9 mouse cellular contexts compared by ENCODE assay signal in genomic region chr12:100268011-100268410, GRCm38 (mm10).
DNase-seq lines count a peak whose midpoint lies in the region; ATAC-seq lines count a peak whose summit lies in the region.
"Had no signal": no experiment of that assay in that cellular context is flagged by ENCODE, and none has a peak within 500 bp of the region (broad histone marks: within the 10 kb centered on the region; RNA-seq: fewer than 3 reads in every experiment).

No protein-coding gene starts in this region.

- H3K36me3 ChIP-seq in liver, embryonic 12.5 days: no peaks in the 10 kb centered on the region
- no peaks in the 10 kb centered on the region for H3K36me3 ChIP-seq in neural tube, embryonic 13.5 days
- H3K36me3 ChIP-seq: neural tube, embryonic 12.5 days had no signal

- H3K27me3 ChIP-seq in liver, embryonic 12.5 days (replicated peaks): peaks cover 34% of the 10 kb centered on the region
- no peaks in the 10 kb centered on the region for H3K27me3 ChIP-seq in neural tube, embryonic 13.5 days
- H3K27me3 ChIP-seq: neural tube, embryonic 12.5 days had no signal

- peaks cover 8% of the 10 kb centered on the region for H3K4me1 ChIP-seq in liver, embryonic 12.5 days
- peaks cover 14% of the 10 kb centered on the region for H3K4me1 ChIP-seq in neural tube, embryonic 13.5 days (replicated peaks)

- H3K4me3 ChIP-seq in liver, embryonic 12.5 days: no peak overlapping the region
- no peak overlapping the region for H3K4me3 ChIP-seq in neural tube, embryonic 13.5 days
- H3K4me3 ChIP-seq: neural tube, embryonic 12.5 days had no signal

- H3K9ac ChIP-seq in liver, embryonic 12.5 days: no peak overlapping the region
- no peak overlapping the region for H3K9ac ChIP-seq in neural tube, embryonic 13.5 days
- H3K9ac ChIP-seq: neural tube, embryonic 12.5 days had no signal

- 9% methylated on average over 6 of the region's 6 CpGs for WGBS in liver, embryonic 12.5 days (ENCODE audit: insufficient replicate concordance)
- WGBS in neural tube, embryonic 13.5 days: 21% methylated on average over 6 of the region's 6 CpGs

- peak; percentile 47 to 76 for DNase-seq in adrenal gland, adult (ENCODE audit: inconsistent age in 2 of 2, low spot score in 1 of 2)
- no peak for DNase-seq in adrenal gland, adult 8-10 months
- peak; percentile 62 for DNase-seq in liver
- DNase-seq in adrenal gland, postnatal 36 days: peak; percentile 72 to 82
- peak; percentile 29 for DNase-seq in kidney, adult 9 months
- DNase-seq in right cerebral cortex, postnatal 25 days: no peak

- no peak for ATAC-seq in liver, embryonic 12.5 days
- ATAC-seq in neural tube, embryonic 13.5 days (ENCODE audit: low read depth): 0 out of 2 replicates have a peak, but pooled peaks have one; percentile 40

- no peak overlapping the region for H3K4me2 ChIP-seq in liver, embryonic 12.5 days
- H3K4me2 ChIP-seq in neural tube, embryonic 13.5 days: no peak overlapping the region
- H3K4me2 ChIP-seq: neural tube, embryonic 12.5 days had no signal

- H3K27ac ChIP-seq in liver, embryonic 12.5 days: no peak overlapping the region
- H3K27ac ChIP-seq in neural tube, embryonic 13.5 days (replicated peaks): no peak overlapping the region
- H3K27ac ChIP-seq: neural tube, embryonic 12.5 days had no signal

- no peaks in the 10 kb centered on the region for H3K9me3 ChIP-seq in liver, embryonic 12.5 days (replicated peaks)
- no peaks in the 10 kb centered on the region for H3K9me3 ChIP-seq in neural tube, embryonic 13.5 days
- H3K9me3 ChIP-seq: neural tube, embryonic 12.5 days had no signal

Comparison
In these comparisons a context has a peak if more than half of its experiments do, and no peak if none do; other contexts are left out.
1. DNase-seq: peak in adrenal gland, adult (2 of 2), liver (single experiment), adrenal gland, postnatal 36 days (2 of 2) and kidney, adult 9 months (single experiment); none in adrenal gland, adult 8-10 months (single experiment) and right cerebral cortex, postnatal 25 days (single experiment).